Mouse (Mus musculus): ENCODE measurements at regions not wholly inside any gene's neighbourhood (a gene's known extent, or its start where the extent isn't known, plus 50 kb on each side); places are given as distances from the start of the nearest gene placed in this dataset.
"Not testable (repeated sequence)": the region's sequence is repeated elsewhere in the genome, so short reads cannot be mapped to it uniquely, and the experiment has no call there.

DNA sequence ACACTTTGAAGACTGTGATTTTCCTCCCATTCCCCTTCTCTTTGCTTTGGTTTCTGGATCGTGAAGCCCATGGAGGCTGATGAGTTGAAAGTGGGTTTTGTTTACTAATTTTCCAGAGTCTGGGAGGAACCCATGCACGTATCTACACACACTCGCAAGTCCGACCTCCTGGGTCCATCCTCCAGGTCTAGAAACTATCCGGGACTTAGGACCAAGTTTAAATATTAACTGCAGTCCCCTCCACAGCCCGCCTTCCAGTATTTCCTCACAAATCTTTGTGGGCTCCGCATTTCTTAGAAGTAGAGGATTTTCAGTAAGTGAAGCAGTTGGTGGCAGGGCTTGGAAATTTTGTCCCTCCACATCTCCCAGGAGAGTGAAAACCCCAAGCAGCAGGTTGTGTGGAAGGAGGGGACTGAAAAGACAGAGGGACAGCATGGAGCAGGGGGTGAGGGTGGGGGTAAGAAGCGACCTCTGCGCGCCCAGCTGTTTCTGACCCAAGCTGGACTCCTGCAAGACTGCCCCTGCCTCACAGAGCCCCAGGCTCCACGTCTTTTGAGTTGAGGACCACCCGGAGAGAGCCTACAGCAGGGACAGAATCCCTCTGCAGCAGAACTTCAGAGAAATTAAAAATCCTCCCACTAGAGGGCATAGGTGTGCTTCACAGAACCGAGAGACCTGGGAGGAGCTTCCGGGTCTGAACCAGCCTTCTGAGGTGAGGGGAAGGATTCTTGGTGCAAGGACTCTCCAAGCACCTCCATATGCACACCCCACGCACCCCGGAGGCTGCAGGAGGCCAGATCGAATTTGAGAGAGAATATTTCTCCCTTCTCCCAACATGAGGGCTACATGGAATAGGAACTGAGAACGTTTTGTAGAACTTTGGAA is 174.4 kb upstream of the Thpo start:
- 18% methylated on average over 17 of the region's 18 CpGs for WGBS
- peak overlapping the region; percentile 33 for H3K4me3 ChIP-seq (ENCODE audit: insufficient read depth, low read depth, low read length)
- not testable (repeated sequence) for H3K27ac ChIP-seq (ENCODE audit: insufficient read depth, low read depth, low read length)

DNA sequence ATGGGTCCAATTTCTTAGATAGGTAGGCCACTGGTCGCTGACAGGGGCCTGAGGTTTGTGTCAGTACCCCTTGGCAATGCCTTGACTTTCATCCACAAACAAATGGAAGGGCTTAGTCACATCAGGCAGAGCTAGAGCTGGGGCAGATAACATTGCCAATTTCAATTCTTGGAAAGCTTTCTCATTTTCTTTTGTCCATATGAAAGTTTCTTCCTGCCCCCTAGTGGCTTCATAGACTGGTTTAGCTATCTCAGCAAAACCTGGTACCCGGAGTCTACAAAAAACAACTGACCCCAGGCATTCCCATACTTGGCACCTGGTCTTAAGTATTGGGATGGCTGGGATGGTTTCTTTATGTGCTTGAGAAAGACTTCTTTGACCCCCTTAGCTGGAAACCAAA is 161.4 kb upstream of the Thpo start:
- H3K4me3 ChIP-seq (ENCODE audit: insufficient read depth, low read depth, low read length) = no peak overlapping the region
- no peak overlapping the region for H3K27ac ChIP-seq (ENCODE audit: insufficient read depth, low read depth, low read length)
- TF ChIP-seq CTCF (conservative IDR thresholded peaks at IDR 0.05; ENCODE audit: insufficient read depth, insufficient read length, low read depth, low read length) (0 out of 2 replicates have a peak, but pooled peaks have one; percentile 12), POLR2A (IDR thresholded peaks at IDR 0.05; ENCODE audit: low read depth, low read length) (no peak)
- WGBS = 37% methylated on average over 2 of the region's 2 CpGs
- H3K27me3 ChIP-seq (replicated peaks; ENCODE audit: control insufficient read depth, insufficient read depth, low read length) = no peaks in the 10 kb centered on the region
- no peaks in the 10 kb centered on the region for H3K36me3 ChIP-seq (ENCODE audit: control insufficient read depth, insufficient read depth, low read length)
- peak; percentile 65 for DNase-seq
- 0 out of 2 replicates have a peak, but pooled peaks cover 4% of the 10 kb centered on the region for H3K4me1 ChIP-seq (ENCODE audit: control insufficient read depth, insufficient read depth, low read length)

More for the DNA sequence above, 174.4 kb upstream of the Thpo start:
- not testable (repeated sequence) for H3K27me3 ChIP-seq (replicated peaks; ENCODE audit: control insufficient read depth, insufficient read depth, low read length); H3K4me1 ChIP-seq (ENCODE audit: control insufficient read depth, insufficient read depth, low read length); H3K36me3 ChIP-seq (ENCODE audit: control insufficient read depth, insufficient read depth, low read length)
- peak; percentile 82 for DNase-seq
- 0 out of 2 replicates have a peak, but pooled peaks have one; percentile 11 for TF ChIP-seq CTCF (conservative IDR thresholded peaks at IDR 0.05; ENCODE audit: insufficient read depth, insufficient read length, low read depth, low read length)

DNA sequence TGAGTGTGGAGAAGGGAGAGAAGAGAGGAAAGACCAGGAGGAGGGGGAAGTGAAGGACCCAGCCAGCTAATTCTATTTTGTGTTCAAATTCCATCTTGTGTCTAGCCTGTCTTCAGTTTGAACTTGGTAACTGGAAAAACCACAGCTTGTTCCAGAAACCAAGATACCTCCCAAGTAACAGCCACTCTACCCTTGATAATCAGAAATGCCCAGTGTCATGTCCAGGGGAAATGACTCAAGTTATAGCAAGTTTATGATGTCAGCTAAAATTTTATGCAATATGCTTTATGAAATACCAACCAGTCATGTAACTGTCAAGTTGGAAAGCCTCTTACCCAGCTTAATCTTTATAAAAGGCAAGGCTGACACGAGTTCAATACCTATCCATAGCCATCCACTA is 137.4 kb upstream of the Thpo start:
- no peak overlapping the region for H3K27ac ChIP-seq (ENCODE audit: insufficient read depth, low read depth, low read length)
- H3K4me1 ChIP-seq (ENCODE audit: control insufficient read depth, insufficient read depth, low read length) = peaks cover 11% of the 10 kb centered on the region; the same call in 1 of the 2 replicates
- no peaks in the 10 kb centered on the region for H3K36me3 ChIP-seq (ENCODE audit: control insufficient read depth, insufficient read depth, low read length)
- H3K27me3 ChIP-seq (replicated peaks; ENCODE audit: control insufficient read depth, insufficient read depth, low read length) = no peaks in the 10 kb centered on the region; the same call in 1 of the 2 replicates
- TF ChIP-seq CTCF (conservative IDR thresholded peaks at IDR 0.05; ENCODE audit: insufficient read depth, insufficient read length, low read depth, low read length) (no peak), POLR2A (IDR thresholded peaks at IDR 0.05; ENCODE audit: low read depth, low read length) (no peak)
- no peak overlapping the region for H3K4me3 ChIP-seq (ENCODE audit: insufficient read depth, low read depth, low read length)
- DNase-seq = no peak
- WGBS = 51% methylated on average over 1 of the region's 1 CpGs

DNA sequence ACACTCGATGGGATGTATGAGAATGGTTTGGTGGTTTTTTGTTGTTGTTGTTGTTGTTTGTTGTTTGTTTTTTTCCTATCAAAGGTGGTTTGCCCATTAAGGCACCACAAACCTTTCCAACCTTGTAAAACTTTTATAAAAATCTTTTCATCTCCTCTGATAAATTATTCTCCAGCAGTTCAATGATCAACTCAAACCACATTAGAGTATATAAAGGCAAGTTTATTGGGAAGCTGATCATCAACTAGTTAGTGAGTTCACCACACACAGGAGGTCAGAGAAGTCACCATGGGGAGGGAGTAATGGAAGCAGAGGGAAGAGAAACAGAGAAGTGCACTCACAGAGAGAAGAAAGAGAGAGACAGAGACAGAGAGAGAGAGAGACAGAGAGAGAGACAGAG is 132.5 kb upstream of the Thpo start:
- TF ChIP-seq CTCF (conservative IDR thresholded peaks at IDR 0.05; ENCODE audit: insufficient read depth, insufficient read length, low read depth, low read length) = no peak
- no peak for TF ChIP-seq POLR2A (IDR thresholded peaks at IDR 0.05; ENCODE audit: low read depth, low read length)
- Histone ChIP-seq H3K27ac (ENCODE audit: insufficient read depth, low read depth, low read length) (peak overlapping the region; percentile 56; the same call in 1 of the 2 replicates), H3K27me3 (replicated peaks; ENCODE audit: control insufficient read depth, insufficient read depth, low read length) (no peaks in the 10 kb centered on the region; the same call in 1 of the 2 replicates), H3K4me3 (ENCODE audit: insufficient read depth, low read depth, low read length) (no peak overlapping the region), H3K4me1 (ENCODE audit: control insufficient read depth, insufficient read depth, low read length) (0 out of 2 replicates have a peak, but pooled peaks cover 4% of the 10 kb centered on the region), H3K36me3 (ENCODE audit: control insufficient read depth, insufficient read depth, low read length) (no peaks in the 10 kb centered on the region)
- 80% methylated on average over 1 of the region's 1 CpGs for WGBS
- peak; percentile 81 for DNase-seq

DNA sequence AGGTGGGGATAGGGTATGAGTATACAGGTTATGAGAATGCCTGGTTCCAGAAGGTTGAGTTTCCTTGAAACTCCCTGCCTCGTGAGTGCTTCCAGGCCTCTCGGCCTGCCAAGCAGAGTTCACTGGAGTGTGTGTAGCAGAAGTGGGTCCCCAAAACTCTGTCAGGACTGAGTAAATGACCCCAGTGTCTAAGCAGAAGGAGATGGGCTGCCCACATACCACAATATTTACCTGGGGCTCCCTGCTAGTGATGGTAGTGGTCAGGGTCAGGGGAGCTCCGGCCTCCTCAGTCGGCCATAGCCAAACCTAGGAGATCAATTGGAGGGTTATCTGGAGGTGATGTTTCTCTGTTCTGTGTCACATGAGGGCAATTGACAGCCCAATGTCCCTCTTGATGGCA is 126.9 kb upstream of the Thpo start:
- 90% methylated on average over 4 of the region's 4 CpGs for WGBS
- no peak for DNase-seq
- Histone ChIP-seq H3K27ac (ENCODE audit: insufficient read depth, low read depth, low read length) (no peak overlapping the region), H3K27me3 (replicated peaks; ENCODE audit: control insufficient read depth, insufficient read depth, low read length) (no peaks in the 10 kb centered on the region), H3K36me3 (ENCODE audit: control insufficient read depth, insufficient read depth, low read length) (no peaks in the 10 kb centered on the region), H3K4me3 (ENCODE audit: insufficient read depth, low read depth, low read length) (no peak overlapping the region), H3K4me1 (ENCODE audit: control insufficient read depth, insufficient read depth, low read length) (no peaks in the 10 kb centered on the region)
- no peak for TF ChIP-seq CTCF (conservative IDR thresholded peaks at IDR 0.05; ENCODE audit: insufficient read depth, insufficient read length, low read depth, low read length)
- TF ChIP-seq POLR2A (IDR thresholded peaks at IDR 0.05; ENCODE audit: low read depth, low read length) = no peak

DNA sequence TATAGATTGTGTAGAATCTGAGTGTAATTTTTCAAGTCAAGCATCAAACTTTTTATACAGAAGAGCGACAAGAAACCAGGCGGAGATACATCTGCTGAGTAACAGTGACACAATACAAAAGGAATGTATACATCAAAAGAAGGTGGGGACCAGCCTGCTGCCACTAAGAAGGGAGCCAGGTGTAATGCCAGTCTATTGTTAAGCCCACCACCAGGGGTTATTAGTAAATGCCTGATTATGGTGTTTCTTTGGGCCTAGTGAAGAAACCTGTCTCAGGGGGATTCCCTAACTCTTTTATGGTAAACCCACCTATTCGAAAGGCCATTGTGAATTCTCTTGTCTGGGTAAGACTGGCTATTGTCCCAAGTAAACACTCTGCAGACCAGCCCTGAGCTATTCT is 126.3 kb upstream of the Thpo start:
- H3K36me3 ChIP-seq (ENCODE audit: control insufficient read depth, insufficient read depth, low read length); H3K27ac ChIP-seq (ENCODE audit: insufficient read depth, low read depth, low read length); H3K4me3 ChIP-seq (ENCODE audit: insufficient read depth, low read depth, low read length); DNase-seq; H3K27me3 ChIP-seq (replicated peaks; ENCODE audit: control insufficient read depth, insufficient read depth, low read length); H3K4me1 ChIP-seq (ENCODE audit: control insufficient read depth, insufficient read depth, low read length): not testable (repeated sequence)
- 87% methylated on average over 3 of the region's 3 CpGs for WGBS

DNA sequence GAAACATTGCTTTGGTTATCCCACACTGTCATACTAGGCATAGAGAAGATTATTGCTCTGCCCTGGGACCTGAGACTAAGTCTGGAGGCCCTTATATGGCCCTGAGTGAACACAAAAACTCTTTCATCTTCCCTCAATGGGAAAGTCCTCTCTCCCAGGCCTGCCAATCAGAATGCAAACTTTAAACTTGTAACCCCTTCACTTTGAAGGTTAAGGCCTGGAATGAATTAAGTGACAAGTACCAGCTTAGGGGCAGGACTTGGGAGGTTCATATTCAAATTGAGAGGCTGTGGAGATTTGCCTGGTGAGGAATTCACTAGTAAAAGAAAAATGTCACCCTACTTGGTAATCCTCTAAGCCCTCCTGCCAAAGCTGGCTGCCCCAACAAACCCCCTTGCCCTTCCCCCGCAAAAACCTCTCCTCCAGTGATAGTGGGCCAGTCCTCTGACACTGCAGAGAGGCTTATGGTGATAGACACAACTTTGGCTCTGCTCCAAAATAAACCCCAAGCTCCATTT is 120.4 kb upstream of the Thpo start:
- TF ChIP-seq POLR2A (IDR thresholded peaks at IDR 0.05; ENCODE audit: low read depth, low read length) = no peak
- TF ChIP-seq CTCF (conservative IDR thresholded peaks at IDR 0.05; ENCODE audit: insufficient read depth, insufficient read length, low read depth, low read length) = no peak
- no peak overlapping the region for H3K27ac ChIP-seq (ENCODE audit: insufficient read depth, low read depth, low read length)
- H3K36me3 ChIP-seq (ENCODE audit: control insufficient read depth, insufficient read depth, low read length) = no peaks in the 10 kb centered on the region
- no peak for DNase-seq
- H3K4me3 ChIP-seq (ENCODE audit: insufficient read depth, low read depth, low read length) = no peak overlapping the region
- H3K27me3 ChIP-seq (replicated peaks; ENCODE audit: control insufficient read depth, insufficient read depth, low read length) = no peaks in the 10 kb centered on the region
- no peaks in the 10 kb centered on the region for H3K4me1 ChIP-seq (ENCODE audit: control insufficient read depth, insufficient read depth, low read length)
- WGBS = 79% methylated on average over 1 of the region's 1 CpGs

Data from kidney, adult 2 months (tissue).